Mouse (Mus musculus) spleen, adult 18-20 months (tissue): ENCODE results near the gene 1700018F24Rik.
"Not testable (repeated sequence)": the region's sequence is repeated elsewhere in the genome, so short reads cannot be mapped to it uniquely, and the experiment has no call there.

Experiments used
- DNase-seq, 2 experiments: peaks; one replicate each; pipeline ENCODE4 v3.0.0; 2022; ENCODE audit warnings: mixed read lengths in 2 of 2

1700018F24Rik gene

GRCm38 (mm10) chr5:145042690-145043089 is at the start of gene 1700018F24Rik:
TSS of gene 1700018F24Rik (plus strand) at chr5:145042990.
- DNase-seq, result not testable (repeated sequence)

GRCm38 (mm10) chr5:144998491-144998890 is 44.3 kb upstream of the 1700018F24Rik start:
- DNase-seq, result no peak

GRCm38 (mm10) chr5:145003362-145003761 is 39.4 kb upstream of the 1700018F24Rik start:
- DNase-seq, result no peak

- DNase-seq, result no peak
These were observed 38.3 kb upstream of the 1700018F24Rik start for GRCm38 (mm10) chr5:145004495-145004894.

- no peak for DNase-seq
These were observed 37.2 kb upstream of the 1700018F24Rik start for GRCm38 (mm10) chr5:145005596-145005995.

GRCm38 (mm10) chr5:145008878-145009659 is 33.7 kb upstream of the 1700018F24Rik start:
- no peak for DNase-seq

- DNase-seq, result no peak
These were observed 28.5 kb upstream of the 1700018F24Rik start for GRCm38 (mm10) chr5:145014278-145014677.

GRCm38 (mm10) chr5:145016761-145017160 is 26.0 kb upstream of the 1700018F24Rik start:
- DNase-seq, result not testable (repeated sequence)

GRCm38 (mm10) chr5:145020254-145020653 is 22.5 kb upstream of the 1700018F24Rik start:
- not testable (repeated sequence) for DNase-seq

- DNase-seq, result not testable (repeated sequence)
These were observed 22.1 kb upstream of the 1700018F24Rik start for GRCm38 (mm10) chr5:145020712-145021111.

- not testable (repeated sequence) for DNase-seq
These were observed 12.3 kb upstream of the 1700018F24Rik start for GRCm38 (mm10) chr5:145030476-145030875.

- not testable (repeated sequence) for DNase-seq
These were observed 10.4 kb upstream of the 1700018F24Rik start, which contains the start of gene Gm4871 for GRCm38 (mm10) chr5:145032391-145032790. TSS of gene Gm4871 (minus strand) at chr5:145032754.

- peak in 1 of 2 experiments; percentile 3 for DNase-seq
These were observed 1.2 kb upstream of the 1700018F24Rik start for GRCm38 (mm10) chr5:145041628-145042027.

GRCm38 (mm10) chr5:145054187-145054586 is 11.4 kb downstream of the 1700018F24Rik start:
- not testable (repeated sequence) for DNase-seq

- DNase-seq, result no peak
These were observed 15.1 kb downstream of the 1700018F24Rik start for GRCm38 (mm10) chr5:145057907-145058306.

- no peak for DNase-seq
These were observed 15.9 kb downstream of the 1700018F24Rik start for GRCm38 (mm10) chr5:145058722-145059121.

GRCm38 (mm10) chr5:145059524-145059923 is 16.7 kb downstream of the 1700018F24Rik start:
- no peak for DNase-seq

- DNase-seq, result no peak
These were observed 22.1 kb downstream of the 1700018F24Rik start for GRCm38 (mm10) chr5:145064765-145065340.

GRCm38 (mm10) chr5:145068863-145069262 is 26.1 kb downstream of the 1700018F24Rik start:
- DNase-seq, result no peak

GRCm38 (mm10) chr5:145069707-145070106 is 26.9 kb downstream of the 1700018F24Rik start:
- peak; percentile 8 to 67 for DNase-seq

GRCm38 (mm10) chr5:145071342-145071741 is 28.6 kb downstream of the 1700018F24Rik start:
- no peak for DNase-seq

GRCm38 (mm10) chr5:145075081-145075480 is 32.3 kb downstream of the 1700018F24Rik start:
- DNase-seq, result no peak

GRCm38 (mm10) chr5:145081866-145082613 is 39.2 kb downstream of the 1700018F24Rik start:
- DNase-seq, result no peak
